Mouse (Mus musculus) intestine, embryonic 14.5 days (tissue): ENCODE results near the gene Apool. TPM values are rescaled to one million over a fixed set of nuclear protein-coding genes. Genes with fewer than 3 reads are reported as not detected.

Source experiments
- ATAC-seq: fragments of 200-750 bp; cut with Nextera tagmentation; replicated peaks from 2 replicates; pipeline ENCODE4 v1.8.0; 2017; ENCODE audit warnings: low read depth, moderate number of reproducible peaks, moderate TSS enrichment, moderate library complexity; ENCODE audit not compliant: low FRiP score, low TSS enrichment
- DNase-seq: peaks from one replicate; pipeline ENCODE4 v3.0.0-alpha.2; 2018; ENCODE audit warnings: low spot score
- H3K27ac ChIP-seq: fragments of 300-500 bp; sonication (generic); 2 replicates; pipeline ENCODE4 v1.5.1; 2014; ENCODE audit warnings: low read depth, mild to moderate bottlenecking, control low read depth
- H3K27me3 ChIP-seq: fragments of 300-500 bp; sonication (generic); replicated peaks from 2 replicates; pipeline ENCODE4 v1.6.1; 2014; ENCODE audit warnings: low read length, control low read depth; ENCODE audit not compliant: control insufficient read depth, insufficient read depth
- H3K36me3 ChIP-seq: fragments of 300-500 bp; sonication (generic); 2 replicates; pipeline ENCODE4 v1.6.1; 2014; ENCODE audit warnings: low read length, control low read depth; ENCODE audit not compliant: control insufficient read depth, insufficient read depth
- H3K4me1 ChIP-seq: fragments of 300-500 bp; sonication (generic); replicated peaks from 2 replicates; pipeline ENCODE4 v1.6.1; 2014; ENCODE audit warnings: low read length, control low read depth, mixed read lengths; ENCODE audit not compliant: control insufficient read depth, insufficient read depth
- H3K4me2 ChIP-seq: fragments of 300-500 bp; sonication (generic); 2 replicates; pipeline ENCODE4 v1.6.1; 2014; ENCODE audit warnings: low read length
- H3K4me3 ChIP-seq: fragments of 300-500 bp; sonication (generic); 2 replicates; pipeline ENCODE4 v1.5.1; 2014; ENCODE audit warnings: low read depth, low read length, control low read depth, mixed read lengths
- H3K9ac ChIP-seq: fragments of 300-500 bp; sonication (generic); 2 replicates; pipeline ENCODE4 v1.6.1; 2014; ENCODE audit warnings: mild to moderate bottlenecking, low read length
- H3K9me3 ChIP-seq: fragments of 300-500 bp; sonication (generic); 2 replicates; pipeline ENCODE4 v1.6.1; 2016; ENCODE audit warnings: low read length, control low read depth; ENCODE audit not compliant: control insufficient read depth
- WGBS: fragments of 180-500 bp; shearing (Covaris S2); extraction: QIAGEN DNeasy Blood & Tissue Kit; methylation state at CpG from one replicate; pipeline ENCODE4 v1.1.7; 2014; 5-methylcytosine and 5-hydroxymethylcytosine counted together
- polyA plus RNA-seq: library from polyadenylated mRNA; unstranded; fragments of >200 nt; fragmentation: Nextera tagmentation; extraction: Ambion mirVana; gene quantifications from 2 replicates; pipeline ENCODE4 v1.2.1, GENCODE M21; 2014

The Apool gene
- 53.7 and 57.8 TPM in 2 replicates for polyA plus RNA-seq

DNA sequence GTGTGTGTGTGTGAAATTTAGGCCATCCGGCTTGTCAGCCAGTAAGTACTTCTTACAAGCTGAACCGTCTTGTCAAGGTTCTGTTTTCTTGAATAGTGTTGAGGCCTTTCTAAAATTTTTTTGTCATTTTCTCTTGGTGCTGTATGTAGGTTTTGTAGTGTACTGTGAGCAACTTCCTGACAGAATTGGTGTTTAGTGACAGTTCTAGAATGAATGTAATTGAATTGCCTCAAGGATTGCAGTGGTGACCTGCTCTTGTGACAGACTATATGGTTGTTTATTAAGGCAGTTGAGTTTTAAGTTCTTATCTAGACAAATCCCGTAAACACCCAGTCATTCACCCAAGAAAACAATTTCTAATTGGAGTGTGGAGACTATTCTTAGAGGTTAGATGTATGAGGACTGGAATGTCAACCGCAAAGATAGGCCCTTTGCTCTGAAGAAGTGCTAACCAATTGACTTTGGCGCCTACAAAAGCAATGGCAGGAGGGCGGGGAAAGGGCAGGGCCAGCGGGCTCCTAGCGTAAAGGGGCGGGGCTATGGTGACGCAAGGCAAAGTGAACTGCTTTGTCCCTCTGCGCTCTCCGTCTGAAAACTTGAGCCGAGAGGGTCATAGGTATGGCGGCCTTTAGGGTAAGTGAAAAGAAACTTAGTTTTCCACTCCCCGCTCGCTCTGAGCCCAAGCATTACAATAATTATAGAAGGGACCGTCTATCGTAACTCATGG, at the start of gene Apool:
Apool (plus strand) TSS at position 531 of the 727 bp plus-strand sequence.
- Histone ChIP-seq H3K4me2 (peak within 1 kb of the TSS; percentile 46), H3K27ac (no peak within 1 kb of the TSS), H3K9ac (peak within 1 kb of the TSS; percentile 78), H3K4me3 (peak within 1 kb of the TSS; percentile 63), H3K36me3 (no peaks in the 10 kb centered on the region), H3K4me1 (no peaks in the 10 kb centered on the region), H3K27me3 (no peaks in the 10 kb centered on the region), H3K9me3 (no peaks in the 10 kb centered on the region)
- DNase-seq, result peak; percentile 94
- peak; percentile 94 for ATAC-seq
- WGBS, result 19% methylated on average over 18 of the region's 18 CpGs

DNA sequence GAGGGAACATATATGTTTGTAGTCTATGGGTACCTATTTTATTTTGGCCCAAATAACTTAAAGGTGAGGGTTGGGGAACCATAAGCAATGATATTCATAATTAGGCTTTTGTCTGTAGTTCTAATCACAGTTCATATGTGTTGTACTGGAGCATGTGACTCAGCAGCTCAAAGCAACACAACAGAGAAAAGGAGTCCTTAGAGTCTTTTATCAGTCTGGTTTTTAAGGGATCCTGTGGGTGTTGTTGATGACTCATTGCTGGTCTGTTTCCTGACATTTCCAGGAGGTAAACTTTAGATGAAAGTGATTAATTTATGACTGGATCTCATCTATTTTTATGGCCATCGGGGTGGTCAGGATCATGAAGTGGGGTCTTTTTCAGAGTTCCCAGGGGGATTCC, 37.6 kb upstream of the Apool start:
- Histone ChIP-seq H3K36me3 (no peaks in the 10 kb centered on the region), H3K4me3 (no peak overlapping the region), H3K27me3 (no peaks in the 10 kb centered on the region), H3K9me3 (no peaks in the 10 kb centered on the region), H3K9ac (no peak overlapping the region), H3K4me1 (no peaks in the 10 kb centered on the region), H3K27ac (no peak overlapping the region), H3K4me2 (no peak overlapping the region)
- DNase-seq (no peak), ATAC-seq (no peak)
- WGBS, result 42% methylated on average over 1 of the region's 1 CpGs

DNA sequence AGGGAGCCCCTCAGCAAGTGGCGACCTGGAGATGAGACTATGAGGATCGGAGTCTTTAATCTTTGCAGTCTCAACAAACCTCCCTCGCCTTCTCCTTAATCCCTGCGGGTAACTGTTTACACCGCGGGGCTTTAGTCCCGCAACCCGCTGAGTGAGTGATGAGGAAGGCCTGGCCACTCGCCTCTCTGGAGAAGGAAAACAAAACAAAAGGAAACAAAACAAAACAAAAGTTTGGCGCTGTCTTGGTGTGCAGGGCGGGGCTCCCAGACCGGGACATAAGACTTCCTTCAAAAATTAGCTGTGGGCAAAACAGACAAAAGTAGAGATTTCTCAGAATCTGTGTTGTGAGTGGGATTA, 375 bp downstream of the Apool start:
- no peaks in the 10 kb centered on the region for H3K4me1 ChIP-seq
- no peak overlapping the region for H3K27ac ChIP-seq
- H3K9ac ChIP-seq, result peak overlapping the region; percentile 78
- H3K36me3 ChIP-seq, result no peaks in the 10 kb centered on the region
- WGBS, result 9% methylated on average over 12 of the region's 12 CpGs
- peak; percentile 74 for ATAC-seq
- no peaks in the 10 kb centered on the region for H3K27me3 ChIP-seq
- peak overlapping the region; percentile 63 for H3K4me3 ChIP-seq
- H3K4me2 ChIP-seq, result peak overlapping the region; percentile 46
- H3K9me3 ChIP-seq, result no peaks in the 10 kb centered on the region
- DNase-seq, result no peak

DNA sequence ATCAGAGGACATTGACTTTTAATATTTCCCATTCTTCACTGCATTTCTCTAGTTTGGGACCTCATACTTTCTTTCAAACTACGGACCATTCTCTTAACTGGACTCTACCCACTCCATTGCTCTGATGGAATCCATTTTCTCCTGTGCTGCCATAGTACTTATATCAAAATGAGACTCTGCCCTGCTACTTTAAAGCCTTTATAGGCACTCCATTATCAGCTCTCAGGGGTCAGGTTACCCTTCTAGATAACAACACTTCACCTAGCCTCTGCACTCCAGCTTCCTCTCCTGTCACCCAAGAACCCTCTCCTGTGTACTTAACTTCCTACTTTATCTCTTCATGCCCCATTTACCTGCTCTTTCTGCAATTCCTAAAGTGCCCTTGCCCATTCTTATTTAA, 960 bp downstream of the Apool start:
- Histone ChIP-seq H3K36me3 (no peaks in the 10 kb centered on the region), H3K4me2 (peak overlapping the region; percentile 46), H3K27ac (no peak overlapping the region), H3K4me1 (no peaks in the 10 kb centered on the region), H3K4me3 (peak overlapping the region; percentile 63), H3K9me3 (no peaks in the 10 kb centered on the region), H3K27me3 (no peaks in the 10 kb centered on the region), H3K9ac (peak overlapping the region; percentile 78)
- WGBS, result 57% methylated on average over 1 of the region's 1 CpGs
- ATAC-seq, result no peak
- DNase-seq, result no peak

DNA sequence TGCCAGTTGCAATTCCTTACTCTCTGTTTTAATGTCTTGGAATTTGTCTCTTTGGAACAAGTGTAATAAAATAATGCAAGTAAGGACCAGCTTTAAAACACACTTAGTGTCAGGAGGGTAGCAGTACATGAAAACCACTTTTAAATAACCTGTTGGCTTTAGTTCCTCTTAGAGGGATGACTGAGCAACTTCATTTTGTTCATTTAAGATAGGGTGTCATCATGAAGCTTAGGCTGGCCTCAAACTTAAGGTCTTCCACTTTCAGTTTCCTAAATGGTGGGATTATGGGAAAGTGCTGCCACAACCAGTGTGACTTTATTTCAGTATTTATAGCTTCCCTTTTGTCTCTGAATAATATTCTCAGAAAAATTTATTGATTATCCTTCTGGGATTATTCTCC, 9.1 kb downstream of the Apool start:
- no peaks in the 10 kb centered on the region for H3K36me3 ChIP-seq
- ATAC-seq (no peak), DNase-seq (no peak)
- no peak overlapping the region for H3K27ac ChIP-seq
- no peak overlapping the region for H3K4me2 ChIP-seq
- H3K4me3 ChIP-seq, result no peak overlapping the region
- H3K27me3 ChIP-seq, result no peaks in the 10 kb centered on the region
- no peak overlapping the region for H3K9ac ChIP-seq
- H3K9me3 ChIP-seq, result no peaks in the 10 kb centered on the region
- H3K4me1 ChIP-seq, result no peaks in the 10 kb centered on the region

DNA sequence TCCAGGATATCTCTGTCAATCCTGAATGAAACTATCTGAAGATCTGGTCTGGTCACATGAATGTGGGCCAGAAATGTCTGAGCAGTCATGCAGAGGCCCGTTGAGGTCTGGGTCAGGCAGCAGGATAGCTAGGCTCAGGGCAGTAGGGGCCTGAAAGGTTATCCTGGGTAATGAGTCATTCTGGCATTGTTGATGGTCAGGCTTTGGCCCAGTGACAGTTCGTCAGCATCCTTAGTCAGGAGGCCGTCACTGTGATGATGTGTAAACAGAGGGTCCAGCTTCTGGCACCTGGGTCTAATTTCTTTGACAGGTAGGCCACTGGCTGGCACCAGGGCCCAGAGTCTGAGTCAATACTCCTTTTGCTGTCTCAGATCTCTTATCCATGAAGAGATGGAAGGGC, 28.4 kb downstream of the Apool start:
- no peak for ATAC-seq
- DNase-seq, result no peak
- H3K27ac ChIP-seq, result no peak overlapping the region
- no peaks in the 10 kb centered on the region for H3K4me1 ChIP-seq
- WGBS, result 72% methylated on average over 3 of the region's 3 CpGs
- no peaks in the 10 kb centered on the region for H3K9me3 ChIP-seq
- H3K9ac ChIP-seq, result no peak overlapping the region
- H3K27me3 ChIP-seq, result no peaks in the 10 kb centered on the region
- no peaks in the 10 kb centered on the region for H3K36me3 ChIP-seq
- no peak overlapping the region for H3K4me3 ChIP-seq
- H3K4me2 ChIP-seq, result no peak overlapping the region

DNA sequence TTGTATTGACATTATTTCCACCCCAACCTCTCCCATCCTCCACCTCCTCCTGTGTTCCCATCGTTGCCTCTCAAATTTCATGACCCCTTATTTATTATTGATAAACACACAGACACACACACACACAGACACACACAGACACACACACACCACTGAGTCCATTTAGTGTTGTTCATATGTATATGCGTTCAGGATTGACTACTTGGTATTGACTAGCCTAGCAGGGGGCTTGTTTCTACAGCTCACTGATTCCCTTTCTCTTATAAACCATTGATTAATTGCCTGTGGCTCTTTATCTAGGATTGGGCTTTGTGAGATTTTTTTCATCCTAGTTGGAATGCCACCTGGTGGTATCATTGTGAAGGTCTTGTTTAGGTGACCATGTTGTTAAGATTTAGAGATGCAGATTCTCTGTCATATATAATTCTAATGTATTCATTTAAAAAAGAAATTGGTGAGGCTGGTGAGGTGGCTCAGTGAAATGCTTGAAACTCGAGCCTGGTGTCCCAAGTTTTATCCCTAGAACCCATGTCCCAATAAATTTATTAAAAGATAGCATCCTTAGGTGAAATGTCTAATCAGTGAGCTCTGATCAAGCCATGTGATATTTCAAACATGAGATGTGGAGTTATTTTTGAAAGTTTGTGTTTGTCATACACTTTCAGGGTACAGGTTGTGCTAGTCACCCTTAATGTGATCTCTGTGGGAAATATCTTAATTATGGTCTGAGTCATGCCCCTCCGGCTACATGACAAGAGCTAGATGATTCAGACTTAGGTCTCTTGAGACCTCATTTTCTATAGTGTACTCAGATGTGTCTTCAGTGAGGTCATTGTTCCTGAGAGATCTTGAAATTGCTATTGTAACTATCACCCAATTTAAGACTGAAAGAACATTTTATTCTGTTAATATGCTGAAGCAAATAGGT, 36.6 kb downstream of the Apool start:
- Histone ChIP-seq H3K9ac (no peak overlapping the region), H3K4me1 (no peaks in the 10 kb centered on the region), H3K4me2 (no peak overlapping the region), H3K36me3 (0 out of 2 replicates have a peak, but pooled peaks cover 4% of the 10 kb centered on the region), H3K27ac (no peak overlapping the region), H3K27me3 (no peaks in the 10 kb centered on the region), H3K9me3 (no peaks in the 10 kb centered on the region), H3K4me3 (no peak overlapping the region)
- WGBS, result 70% methylated on average over 4 of the region's 4 CpGs
- no peak for ATAC-seq
- no peak for DNase-seq

DNA sequence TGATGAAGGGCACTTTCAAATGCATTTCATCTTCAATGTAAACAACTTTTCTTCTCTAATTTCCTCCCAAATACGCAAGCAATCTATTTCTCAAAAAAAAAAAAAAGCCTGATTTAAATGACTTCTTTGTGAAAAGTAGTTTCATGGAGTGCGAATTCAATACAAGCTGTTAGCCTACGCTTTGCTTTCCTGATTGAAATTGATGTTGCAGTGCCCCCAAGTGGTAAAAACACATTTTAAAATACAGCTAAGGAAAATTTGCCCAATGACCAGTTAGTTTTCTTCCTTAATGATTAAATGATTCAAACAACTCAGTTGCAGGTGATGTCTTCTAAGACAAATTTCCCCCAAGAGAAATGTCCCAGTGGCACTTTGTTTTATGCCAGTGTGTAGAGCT, 37.3 kb downstream of the Apool start:
- Histone ChIP-seq H3K36me3 (0 out of 2 replicates have a peak, but pooled peaks cover 4% of the 10 kb centered on the region), H3K9ac (no peak overlapping the region), H3K27me3 (no peaks in the 10 kb centered on the region), H3K4me2 (no peak overlapping the region), H3K27ac (no peak overlapping the region), H3K9me3 (no peaks in the 10 kb centered on the region), H3K4me1 (no peaks in the 10 kb centered on the region), H3K4me3 (no peak overlapping the region)
- DNase-seq (no peak), ATAC-seq (no peak)
- WGBS, result 47% methylated on average over 3 of the region's 3 CpGs
